Mouse (Mus musculus) ovary, adult 18-20 months (tissue): ENCODE data around the gene Brk1.

ENCODE experiments used
- DNase-seq: peaks from one replicate; pipeline ENCODE4 v3.0.0; 2022; ENCODE audit warnings: low spot score, mixed read lengths

Brk1 gene

DNA sequence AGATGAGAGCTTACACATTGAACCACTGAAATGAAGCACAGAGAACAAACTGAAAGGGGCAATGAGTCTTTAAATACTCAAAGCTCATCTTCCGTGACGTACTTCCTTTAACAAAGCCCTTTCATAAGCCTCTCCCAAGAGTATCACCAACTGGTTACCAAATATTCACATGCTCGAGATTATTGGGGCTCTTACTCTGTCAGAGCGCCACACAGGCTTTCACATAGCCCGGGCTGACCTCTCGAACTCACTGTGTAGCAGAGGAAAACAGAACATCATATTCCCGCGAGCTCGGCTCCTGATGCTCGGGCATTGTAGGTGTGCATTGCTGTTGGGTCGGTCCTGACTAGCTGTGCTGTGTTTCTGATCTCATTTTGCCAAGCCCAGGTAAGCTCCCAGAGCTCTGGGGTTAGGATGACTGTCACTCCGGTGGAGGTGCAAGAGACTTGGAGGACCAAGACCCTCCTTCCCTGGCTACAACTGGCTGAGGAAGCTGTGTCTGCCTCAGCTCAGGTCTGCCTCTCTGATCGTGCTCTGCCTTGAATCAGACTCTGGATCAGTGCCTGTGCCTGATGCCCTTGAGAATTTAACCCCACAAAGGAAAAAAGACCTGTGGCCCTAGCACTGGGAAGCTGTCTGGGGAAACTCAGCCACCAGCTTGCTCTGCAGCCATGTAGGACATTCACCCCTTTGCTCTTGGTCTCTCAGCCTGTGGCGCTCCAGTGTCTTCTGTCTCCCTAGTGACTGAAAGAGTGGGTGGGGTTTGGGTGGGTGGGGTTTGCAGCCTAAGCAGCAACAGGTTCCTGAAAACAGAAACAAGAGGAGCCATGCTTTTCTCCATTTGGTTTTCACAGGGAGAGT, 56.1 kb downstream of the Brk1 start:
- no peak for DNase-seq

- no peak for DNase-seq
Measured at GRCm38 (mm10) chr6:113661353-113662241, 57.0 kb downstream of the Brk1 start.

GRCm38 (mm10) chr6:113662964-113663700, 58.6 kb downstream of the Brk1 start:
- no peak for DNase-seq

DNA sequence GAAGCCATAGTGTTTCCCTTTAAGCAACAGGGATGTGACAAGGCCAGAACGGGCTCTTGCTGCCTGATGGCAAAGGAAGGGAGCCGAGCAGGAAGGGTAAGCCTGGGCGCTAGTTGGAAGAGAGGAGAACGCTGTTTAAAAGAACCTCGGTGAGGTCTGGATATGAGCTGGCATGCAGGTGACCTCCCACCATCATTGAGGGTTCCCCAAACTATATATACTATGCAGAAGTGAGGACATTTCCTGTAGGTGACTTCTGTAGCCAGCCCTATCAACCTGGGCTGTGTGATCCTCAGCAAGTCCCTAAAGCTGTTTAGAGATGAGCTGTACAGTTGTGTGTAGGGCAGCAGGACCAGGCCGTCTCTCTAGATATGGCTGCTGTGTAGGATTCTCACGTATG, 59.7 kb downstream of the Brk1 start:
- no peak for DNase-seq
